Mouse (Mus musculus): Measurements from ENCODE around the gene Sez6l2.

GRCm38 (mm10) chr7:126965568-126965967 is 15.2 kb downstream of the Sez6l2 start:
- TF ChIP-seq CTCF (IDR thresholded peaks at IDR 0.05; ENCODE audit: borderline replicate concordance, insufficient read depth, low read depth, low read length) (no peak), POLR2A (IDR thresholded peaks at IDR 0.05; ENCODE audit: borderline replicate concordance, insufficient read depth, low read length) (no peak)

Data from cerebellum, adult 2 months (tissue).